Mouse (Mus musculus) macrophage (primary cell): Measurements from ENCODE around the gene Prpf38b. TPM values are rescaled to one million over a fixed set of nuclear protein-coding genes. Genes with fewer than 3 reads are reported as not detected.

Experiments
- H3K27ac ChIP-seq: fragments of 350-480 bp; formaldehyde crosslinking; 2 replicates; pipeline ENCODE4 v1.9.0; 2021
- H3K36me3 ChIP-seq: fragments of 350-480 bp; formaldehyde crosslinking; 2 replicates; pipeline ENCODE4 v1.9.0; 2021; ENCODE audit errors: inconsistent target
- H3K4me3 ChIP-seq: fragments of 350-480 bp; formaldehyde crosslinking; 2 replicates; pipeline ENCODE4 v1.9.0; 2021; ENCODE audit errors: inconsistent target
- H3K79me2 ChIP-seq: fragments of 350-480 bp; formaldehyde crosslinking; 2 replicates; pipeline ENCODE4 v1.9.0; 2021; ENCODE audit errors: inconsistent target
- WGBS: methylation state at CpG from one replicate; pipeline ENCODE4 v1.1.7; 2026; ENCODE audit warnings: inconsistent platforms; ENCODE audit not compliant: missing documents; 5-methylcytosine and 5-hydroxymethylcytosine counted together
- polyA plus RNA-seq: library from polyadenylated mRNA; stranded (reverse); fragments of 250-400 nt; gene quantifications from 3 replicates; pipeline ENCODE4 v1.2.4, GENCODE M21; 2018; ENCODE audit warnings: inconsistent platforms

Gene Prpf38b
- polyA plus RNA-seq, 1 experiment from 2014 or later, result 154 TPM

DNA sequence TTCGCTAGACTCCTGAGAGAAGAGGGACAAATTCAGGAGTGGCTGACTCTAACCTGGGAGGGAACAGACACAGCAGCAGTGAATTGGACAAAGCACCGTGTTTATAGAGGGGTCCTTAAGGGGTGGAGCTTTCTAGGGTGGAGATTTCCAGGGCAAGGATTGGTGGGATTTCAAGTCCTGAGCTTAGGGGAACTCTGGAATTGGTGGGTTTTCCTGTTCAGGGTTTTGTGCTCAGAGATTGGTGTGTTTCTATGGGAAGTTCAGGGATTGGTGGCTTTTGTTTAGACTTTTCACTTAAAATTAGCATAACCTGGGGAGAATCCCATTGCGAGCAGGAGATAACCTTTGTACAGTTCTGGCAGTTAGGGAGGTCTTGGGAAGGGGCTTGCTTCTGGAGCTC is 6.5 kb upstream of the Prpf38b start:
- Histone ChIP-seq H3K36me3 (no peaks in the 10 kb centered on the region), H3K27ac (no peak overlapping the region), H3K4me3 (no peak overlapping the region), H3K79me2 (no peaks in the 10 kb centered on the region)
- 94% methylated on average over 3 of the region's 3 CpGs for WGBS

GRCm38 (mm10) chr3:108916857-108917256 is 5.3 kb upstream of the Prpf38b start:
- Histone ChIP-seq H3K4me3 (no peak overlapping the region), H3K36me3 (no peaks in the 10 kb centered on the region), H3K27ac (no peak overlapping the region), H3K79me2 (no peaks in the 10 kb centered on the region)
- 50% methylated on average over 4 of the region's 4 CpGs for WGBS

- H3K4me3 ChIP-seq, result no peak overlapping the region
- no peak overlapping the region for H3K27ac ChIP-seq
- H3K36me3 ChIP-seq, result no peaks in the 10 kb centered on the region
- WGBS, result 91% methylated on average over 1 of the region's 1 CpGs
- peaks cover 1% of the 10 kb centered on the region for H3K79me2 ChIP-seq
Observed at GRCm38 (mm10) chr3:108915999-108916398, 4.5 kb upstream of the Prpf38b start.

DNA sequence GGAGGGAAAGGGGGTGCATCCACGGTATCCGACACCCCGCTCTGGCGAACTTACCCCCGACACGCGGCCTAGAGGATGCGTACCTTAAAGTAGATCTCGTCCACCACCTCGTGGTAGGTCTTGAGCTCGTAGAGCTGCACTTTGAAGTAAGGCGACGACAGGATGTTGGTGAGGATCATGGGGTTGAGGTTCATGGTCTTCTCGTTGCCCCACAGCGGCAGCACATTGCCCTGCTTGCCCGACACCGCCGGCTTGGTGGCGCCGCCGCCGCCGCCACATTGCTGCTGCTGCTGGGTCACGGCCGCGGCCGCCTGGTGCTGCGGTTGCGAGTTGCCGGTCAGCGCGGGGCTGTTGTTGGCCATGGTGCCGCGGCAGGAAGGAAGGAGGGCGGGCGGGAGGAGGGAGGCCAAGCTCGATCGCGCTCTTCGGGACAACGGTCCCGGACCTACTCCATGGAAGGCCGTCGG is 413 bp downstream of the Prpf38b start:
- peak overlapping the region; percentile 96 for H3K4me3 ChIP-seq
- peaks cover 50% of the 10 kb centered on the region for H3K79me2 ChIP-seq
- H3K27ac ChIP-seq, result peak overlapping the region; percentile 87
- WGBS, result under 1% methylated on average over 42 of the region's 44 CpGs
- peaks cover 16% of the 10 kb centered on the region for H3K36me3 ChIP-seq

- Histone ChIP-seq H3K79me2 (peaks cover 56% of the 10 kb centered on the region), H3K27ac (peak overlapping the region; percentile 75)
Observed at GRCm38 (mm10) chr3:108910303-108911080, 1.0 kb downstream of the Prpf38b start.

DNA sequence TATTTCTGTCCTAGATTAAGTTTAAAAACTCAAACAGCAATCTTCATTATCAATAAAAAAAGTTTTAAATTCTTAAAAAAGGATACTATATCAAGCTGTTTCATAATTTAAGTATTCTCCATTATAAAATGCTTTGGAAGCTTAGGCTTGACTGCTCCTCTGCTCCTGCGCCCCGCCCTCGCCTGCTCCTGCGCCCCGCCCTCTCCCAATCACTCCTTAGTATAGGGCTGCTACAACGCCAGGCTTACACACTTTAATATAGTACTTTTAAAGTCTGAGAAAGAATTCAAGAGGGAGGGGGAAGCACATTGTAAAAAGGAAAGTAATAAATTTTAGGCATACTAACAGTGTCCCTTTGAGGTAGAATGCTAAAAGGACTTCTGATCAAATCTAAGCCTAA is 8.6 kb downstream of the Prpf38b start:
- 94% methylated on average over 5 of the region's 6 CpGs for WGBS
- H3K36me3 ChIP-seq, result peaks cover 31% of the 10 kb centered on the region

More at GRCm38 (mm10) chr3:108910303-108911080, 1.0 kb downstream of the Prpf38b start:
- peak overlapping the region; percentile 96 for H3K4me3 ChIP-seq
- H3K36me3 ChIP-seq, result peaks cover 22% of the 10 kb centered on the region
- WGBS, result under 1% methylated on average over 30 of the region's 32 CpGs

GRCm38 (mm10) chr3:108902038-108902437 is 9.5 kb downstream of the Prpf38b start:
- Histone ChIP-seq H3K36me3 (peaks cover 22% of the 10 kb centered on the region; the same call in 1 of the 2 replicates), H3K79me2 (peaks cover 45% of the 10 kb centered on the region)
- 17% methylated on average over 2 of the region's 2 CpGs for WGBS

More for the DNA sequence above, 8.6 kb downstream of the Prpf38b start:
- Histone ChIP-seq H3K4me3 (no peak overlapping the region), H3K79me2 (peaks cover 54% of the 10 kb centered on the region), H3K27ac (no peak overlapping the region)

DNA sequence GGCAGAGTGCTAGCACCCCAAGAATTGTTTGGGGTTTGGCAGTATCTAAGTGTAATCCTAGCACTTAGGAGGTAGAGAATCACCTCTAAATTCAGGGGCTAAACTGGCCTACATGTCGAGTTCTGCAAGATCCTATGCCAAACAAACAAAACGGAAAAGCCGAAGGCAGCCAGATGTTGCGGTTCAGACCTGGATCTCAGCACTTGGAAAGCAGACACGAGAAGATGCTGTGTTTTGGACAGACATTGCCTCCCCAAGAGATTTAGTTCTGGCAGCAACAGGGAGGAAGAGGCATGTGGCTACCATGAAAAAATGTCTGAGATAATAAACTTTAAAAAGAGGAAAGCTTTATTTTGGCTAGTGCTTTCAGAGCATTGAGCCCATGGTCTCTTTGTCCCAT is 10.8 kb downstream of the Prpf38b start:
- H3K27ac ChIP-seq, result peak overlapping the region; percentile 90
- H3K4me3 ChIP-seq, result no peak overlapping the region
- peaks cover 16% of the 10 kb centered on the region; the same call in 1 of the 2 replicates for H3K36me3 ChIP-seq
- H3K79me2 ChIP-seq, result peaks cover 31% of the 10 kb centered on the region
- WGBS, result 80% methylated on average over 5 of the region's 5 CpGs

More at GRCm38 (mm10) chr3:108902038-108902437, 9.5 kb downstream of the Prpf38b start:
- Histone ChIP-seq H3K4me3 (no peak overlapping the region), H3K27ac (peak overlapping the region; percentile 90; the same call in 1 of the 2 replicates)

DNA sequence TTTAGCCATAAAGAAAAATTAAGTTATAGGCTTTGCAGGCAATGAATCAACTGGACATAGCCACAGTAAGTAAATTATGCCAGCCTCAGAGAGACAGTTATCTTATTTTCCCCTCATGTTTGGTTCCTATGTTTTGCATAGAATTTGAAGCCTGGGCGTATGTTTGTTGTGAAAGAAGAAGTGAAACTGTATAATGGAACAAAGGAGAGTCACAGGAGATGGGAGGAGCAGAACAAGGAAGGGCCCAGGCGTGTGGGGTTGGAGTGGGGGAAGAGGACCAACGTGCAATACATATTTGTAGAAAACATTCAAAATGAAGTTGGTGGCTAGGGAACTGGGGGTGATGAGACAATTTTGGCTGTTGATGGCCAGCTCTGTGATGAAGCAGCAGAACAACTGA is 11.4 kb downstream of the Prpf38b start:
- 3% methylated on average over 3 of the region's 3 CpGs for WGBS
- Histone ChIP-seq H3K4me3 (no peak overlapping the region), H3K36me3 (peaks cover 11% of the 10 kb centered on the region; the same call in 1 of the 2 replicates), H3K27ac (peak overlapping the region; percentile 90), H3K79me2 (peaks cover 26% of the 10 kb centered on the region; the same call in 1 of the 2 replicates)

GRCm38 (mm10) chr3:108898640-108899039 is 12.9 kb downstream of the Prpf38b start:
- Histone ChIP-seq H3K27ac (no peak overlapping the region), H3K79me2 (peaks cover 11% of the 10 kb centered on the region; the same call in 1 of the 2 replicates), H3K36me3 (no peaks in the 10 kb centered on the region; the same call in 1 of the 2 replicates), H3K4me3 (no peak overlapping the region)
- 96% methylated on average over 4 of the region's 4 CpGs for WGBS

- no peak overlapping the region for H3K27ac ChIP-seq
- WGBS, result 74% methylated on average over 4 of the region's 4 CpGs
- no peaks in the 10 kb centered on the region for H3K36me3 ChIP-seq
- no peaks in the 10 kb centered on the region for H3K79me2 ChIP-seq
- no peak overlapping the region for H3K4me3 ChIP-seq
Observed at GRCm38 (mm10) chr3:108892914-108893313, 18.6 kb downstream of the Prpf38b start.

DNA sequence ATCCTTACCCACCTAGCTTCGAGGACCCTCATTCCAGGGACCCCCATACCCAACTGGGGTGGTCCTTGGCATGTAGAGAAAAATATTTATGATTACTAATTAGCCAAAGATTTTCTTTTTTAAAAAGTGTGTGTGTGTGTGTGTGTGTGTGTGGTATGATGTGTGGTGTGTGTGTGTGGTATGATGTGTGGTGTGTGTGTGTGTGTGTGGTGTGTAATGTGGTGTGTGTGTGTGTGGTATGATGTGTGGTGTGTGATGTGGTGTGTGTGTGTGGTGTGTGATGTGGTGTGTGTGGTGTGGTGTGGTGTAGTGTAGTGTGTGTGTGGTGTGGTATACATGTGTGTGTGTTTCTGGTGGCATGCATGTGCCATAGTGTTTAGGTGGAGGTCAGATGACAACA is 19.4 kb downstream of the Prpf38b start:
- WGBS, result 88% methylated on average over 1 of the region's 1 CpGs
- H3K4me3 ChIP-seq, result no peak overlapping the region
- H3K36me3 ChIP-seq, result no peaks in the 10 kb centered on the region
- no peak overlapping the region for H3K27ac ChIP-seq
- no peaks in the 10 kb centered on the region for H3K79me2 ChIP-seq

DNA sequence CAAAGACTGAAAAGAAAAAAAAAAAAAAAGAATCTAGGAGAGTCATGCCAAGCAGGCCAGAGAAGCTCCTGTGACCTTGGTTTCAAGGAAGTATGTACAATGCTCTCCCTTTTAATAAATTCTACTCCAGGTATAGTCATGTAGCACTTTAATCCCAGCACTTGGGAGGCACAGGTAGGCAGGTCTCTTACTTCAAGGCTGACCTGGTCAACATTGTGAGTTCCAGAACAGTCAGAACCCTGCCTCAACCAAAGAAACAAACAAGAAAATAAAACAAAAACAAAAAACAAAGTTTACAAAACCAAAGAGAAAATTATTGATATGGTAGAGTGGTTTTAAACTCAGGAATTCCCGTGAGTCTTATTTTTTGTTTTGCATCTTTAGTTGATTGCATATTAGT is 21.6 kb downstream of the Prpf38b start, which contains the start of gene Fndc7:
Fndc7 (minus strand) TSS at position 101 of the 400 bp plus-strand sequence.
- WGBS, result 100% methylated on average over 1 of the region's 1 CpGs
- no peak within 1 kb of the TSS for H3K27ac ChIP-seq
- no peak within 1 kb of the TSS for H3K4me3 ChIP-seq
- no peaks in the 10 kb centered on the region for H3K36me3 ChIP-seq
- no peaks in the 10 kb centered on the region for H3K79me2 ChIP-seq

DNA sequence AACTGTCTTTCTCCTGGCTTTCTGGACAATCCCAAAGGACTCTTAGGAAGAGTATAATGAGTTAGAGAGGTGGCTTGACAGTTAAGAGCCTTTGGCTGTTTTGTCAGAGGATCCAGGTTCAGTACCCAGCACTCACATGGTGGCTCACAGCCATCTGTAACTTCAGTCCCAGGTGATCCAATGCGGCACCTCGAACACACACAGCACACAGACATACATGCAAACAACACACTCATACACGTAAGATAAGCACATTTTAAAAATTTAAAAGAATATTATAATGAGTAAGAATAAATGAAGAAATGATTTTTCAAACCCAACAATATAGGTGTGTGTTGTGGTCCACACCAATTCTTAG is 23.9 kb downstream of the Prpf38b start:
- 90% methylated on average over 2 of the region's 3 CpGs for WGBS
- Histone ChIP-seq H3K79me2 (no peaks in the 10 kb centered on the region), H3K27ac (no peak overlapping the region), H3K4me3 (no peak overlapping the region), H3K36me3 (no peaks in the 10 kb centered on the region)

GRCm38 (mm10) chr3:108886934-108887617 is 24.5 kb downstream of the Prpf38b start:
- no peak overlapping the region for H3K4me3 ChIP-seq
- H3K79me2 ChIP-seq, result no peaks in the 10 kb centered on the region
- no peak overlapping the region for H3K27ac ChIP-seq
- 82% methylated on average over 12 of the region's 12 CpGs for WGBS
- H3K36me3 ChIP-seq, result no peaks in the 10 kb centered on the region
